In genomic region chr16:94468391-94468790, GRCm38 (mm10) we compare ENCODE assay signal across 19 mouse cellular contexts. TPM values are rescaled to one million over a fixed set of nuclear protein-coding genes. Genes with fewer than 3 reads are reported as not detected.
DNase-seq lines count a peak whose midpoint lies in the region; ATAC-seq lines count a peak whose summit lies in the region.
"Had no signal": no experiment of that assay in that cellular context is flagged by ENCODE, and none has a peak within 500 bp of the region (broad histone marks: within the 10 kb centered on the region; RNA-seq: fewer than 3 reads in every experiment).

No protein-coding gene starts in this region.

- DNase-seq in gastrocnemius, adult 18-20 months (ENCODE audit: low spot score): peak; percentile 16
- no peak for DNase-seq in gastrocnemius, adult 8-10 months (ENCODE audit: low spot score in 2 of 2)
- DNase-seq in heart, adult 18-20 months: peak; percentile 22 to 29
- no peak for DNase-seq in heart, embryonic 10.5 days (ENCODE audit: low spot score)
- DNase-seq in adipocyte (ENCODE audit: low spot score): peak; percentile 50
- DNase-seq: cerebellum, adult 11 months; forebrain, postnatal 0 days; kidney, adult 11 months; kidney, adult 8-10 months had no signal

- H3K36me3 ChIP-seq in heart, embryonic 10.5 days: peaks cover 88% of the 10 kb centered on the region
- H3K36me3 ChIP-seq in kidney, embryonic 15.5 days: peaks cover 90% of the 10 kb centered on the region

- no peaks in the 10 kb centered on the region for H3K4me1 ChIP-seq in heart, embryonic 10.5 days
- no peaks in the 10 kb centered on the region for H3K4me1 ChIP-seq in kidney, embryonic 15.5 days
- H3K4me1 ChIP-seq: embryonic facial prominence, embryonic 12.5 days; hindbrain, embryonic 10.5 days; intestine, embryonic 15.5 days had no signal

- H3K9ac ChIP-seq in kidney, embryonic 15.5 days: no peak overlapping the region
- H3K9ac ChIP-seq: embryonic facial prominence, embryonic 12.5 days; embryonic facial prominence, embryonic 15.5 days; forebrain, postnatal 0 days; heart, embryonic 13.5 days; hindbrain, embryonic 13.5 days; intestine, embryonic 15.5 days had no signal

- no peak overlapping the region for H3K4me3 ChIP-seq in heart, embryonic 10.5 days
- H3K4me3 ChIP-seq in kidney, embryonic 15.5 days (replicated peaks): no peak overlapping the region
- H3K4me3 ChIP-seq: embryonic facial prominence, embryonic 12.5 days; embryonic facial prominence, embryonic 15.5 days; heart, embryonic 13.5 days; hindbrain, embryonic 10.5 days; hindbrain, embryonic 13.5 days; intestine, embryonic 15.5 days had no signal

- no peaks in the 10 kb centered on the region for H3K9me3 ChIP-seq in heart, embryonic 10.5 days
- no peaks in the 10 kb centered on the region for H3K9me3 ChIP-seq in kidney, embryonic 15.5 days (replicated peaks)
- H3K9me3 ChIP-seq: embryonic facial prominence, embryonic 12.5 days; embryonic facial prominence, embryonic 15.5 days; heart, embryonic 13.5 days; hindbrain, embryonic 10.5 days; hindbrain, embryonic 13.5 days; intestine, embryonic 15.5 days had no signal

- WGBS in heart, embryonic 10.5 days: 92% methylated on average over 2 of the region's 2 CpGs
- WGBS in kidney, embryonic 15.5 days: 97% methylated on average over 2 of the region's 2 CpGs

- H3K4me2 ChIP-seq in kidney, embryonic 15.5 days: no peak overlapping the region
- H3K4me2 ChIP-seq: embryonic facial prominence, embryonic 12.5 days; embryonic facial prominence, embryonic 15.5 days; heart, embryonic 13.5 days; hindbrain, embryonic 13.5 days; intestine, embryonic 15.5 days had no signal

- no peaks in the 10 kb centered on the region for H3K27me3 ChIP-seq in heart, embryonic 10.5 days (ENCODE audit: insufficient read depth, poor library complexity, severe bottlenecking)
- no peaks in the 10 kb centered on the region for H3K27me3 ChIP-seq in kidney, embryonic 15.5 days
- H3K27me3 ChIP-seq: embryonic facial prominence, embryonic 12.5 days; embryonic facial prominence, embryonic 15.5 days; heart, embryonic 13.5 days; hindbrain, embryonic 13.5 days; intestine, embryonic 15.5 days had no signal

- ATAC-seq in kidney, embryonic 15.5 days (replicated peaks; ENCODE audit: low FRiP score): no peak
- ATAC-seq: activated CD4-positive, CD25-positive, alpha-beta regulatory T cell, adult 4 months; forebrain, embryonic 14.5 days; forebrain, postnatal 0 days; hindbrain, embryonic 16.5 days; intestine, embryonic 15.5 days had no signal

- no peak overlapping the region for H3K27ac ChIP-seq in heart, embryonic 10.5 days
- H3K27ac ChIP-seq in kidney, embryonic 15.5 days: no peak overlapping the region
- H3K27ac ChIP-seq: embryonic facial prominence, embryonic 12.5 days; embryonic facial prominence, embryonic 15.5 days; heart, embryonic 13.5 days; hindbrain, embryonic 10.5 days; hindbrain, embryonic 13.5 days; intestine, embryonic 15.5 days had no signal

RNA-seq across cellular contexts. Expression of gene Vps26c, which starts 58.2 kb away (rescaled TPM):
- 10 to 100 TPM in 1 of 2 experiments, 1 to 10 TPM in 1; 8.9 to 10.6 TPM for total RNA-seq in gastrocnemius, adult 18-20 months (2021)
- total RNA-seq in gastrocnemius, adult 8-10 months (2022): 10 to 100 TPM in 3 of 4 experiments, 1 to 10 TPM in 1; 8.6 to 12.1 (median 10.2) TPM
- total RNA-seq in heart, adult 18-20 months (2021): 10 to 100 TPM; 20.7 to 21.7 TPM
- 60.0 and 61.4 TPM in 2 replicates for polyA plus RNA-seq in heart, embryonic 10.5 days (2016; fragmentation: Nextera tagmentation; extraction: Ambion mirVana)
- 56.4 and 59.3 TPM in 2 replicates for polyA plus RNA-seq in kidney, embryonic 15.5 days (2015; fragmentation: Nextera tagmentation; extraction: Ambion mirVana)

Comparison
In these comparisons a context has a peak if more than half of its experiments do, and no peak if none do; other contexts are left out.
1. DNase-seq: peak in gastrocnemius, adult 18-20 months (single experiment), heart, adult 18-20 months (2 of 2) and adipocyte (single experiment); none in gastrocnemius, adult 8-10 months (0 of 2) and heart, embryonic 10.5 days (single experiment).